Mouse (Mus musculus): ENCODE results near the gene Ehbp1.

Ehbp1 gene

GRCm38 (mm10) chr11:21999396-22000315 is 342.4 kb downstream of the Ehbp1 start:
- peak in 1 of 2 experiments; percentile 22 for DNase-seq

- peak in 1 of 2 experiments; percentile 15 for DNase-seq
Observed at GRCm38 (mm10) chr11:21998141-21999047, 343.7 kb downstream of the Ehbp1 start.

GRCm38 (mm10) chr11:21997561-21998140 is 344.4 kb downstream of the Ehbp1 start:
- peak in 1 of 2 experiments; percentile 33 for DNase-seq

GRCm38 (mm10) chr11:21996661-21997560 is 345.2 kb downstream of the Ehbp1 start:
- peak; percentile 60 to 62 for DNase-seq

GRCm38 (mm10) chr11:21996325-21996647 is 345.8 kb downstream of the Ehbp1 start:
- no peak for DNase-seq

- DNase-seq = peak in 1 of 2 experiments; percentile 37
Observed at GRCm38 (mm10) chr11:21995534-21996324, 346.4 kb downstream of the Ehbp1 start.

GRCm38 (mm10) chr11:21994377-21995370 is 347.4 kb downstream of the Ehbp1 start:
- DNase-seq = peak in 1 of 2 experiments; percentile 36

- DNase-seq = peak; percentile 44 to 73
Observed at GRCm38 (mm10) chr11:21993597-21994376, 348.3 kb downstream of the Ehbp1 start.

GRCm38 (mm10) chr11:21992761-21993596 is 349.1 kb downstream of the Ehbp1 start:
- peak; percentile 18 to 23 for DNase-seq

- DNase-seq = no peak
Observed at GRCm38 (mm10) chr11:21988398-21988946, 353.6 kb downstream of the Ehbp1 start.

- no peak for DNase-seq
Observed at GRCm38 (mm10) chr11:21985118-21985517, 357.0 kb downstream of the Ehbp1 start.

GRCm38 (mm10) chr11:21974005-21974531 is 368.0 kb downstream of the Ehbp1 start:
- DNase-seq = no peak

- no peak for DNase-seq
Observed at GRCm38 (mm10) chr11:21973597-21973996, 368.5 kb downstream of the Ehbp1 start.

GRCm38 (mm10) chr11:21968922-21969321 is 373.2 kb downstream of the Ehbp1 start:
- DNase-seq = no peak

Measured in cerebellum, postnatal 25 days (tissue).